Mouse (Mus musculus) hindbrain, postnatal 0 days (tissue): ENCODE measurements at regions not wholly inside any gene's neighbourhood (a gene's known extent, or its start where the extent isn't known, plus 50 kb on each side); places are given as distances from the start of the nearest gene placed in this dataset.

Experiments
- ATAC-seq: fragments of 200-750 bp; cut with Nextera tagmentation; 2 replicates; pipeline ENCODE4 v1.8.0; 2017; ENCODE audit warnings: mild to moderate bottlenecking, moderate TSS enrichment, moderate library complexity
- DNase-seq: peaks from one replicate; pipeline ENCODE4 v3.0.0-alpha.2; 2015; ENCODE audit warnings: low spot score
- H3K27ac ChIP-seq: fragments of 300-500 bp; sonication (generic); 2 replicates; pipeline ENCODE4 v1.5.1; 2014; ENCODE audit warnings: mild to moderate bottlenecking
- H3K27me3 ChIP-seq: fragments of 300-500 bp; sonication (generic); 2 replicates; pipeline ENCODE4 v1.6.1; 2014; ENCODE audit warnings: low read length, mixed read lengths; ENCODE audit not compliant: insufficient read depth
- H3K36me3 ChIP-seq: fragments of 300-500 bp; sonication (generic); 2 replicates; pipeline ENCODE4 v1.6.1; 2014; ENCODE audit warnings: low read length, mixed read lengths; ENCODE audit not compliant: insufficient read depth
- H3K4me1 ChIP-seq: fragments of 300-500 bp; sonication (generic); 2 replicates; pipeline ENCODE4 v1.6.1; 2014; ENCODE audit warnings: antibody characterized with exemption, low read length, mixed read lengths; ENCODE audit not compliant: insufficient read depth
- H3K4me2 ChIP-seq: fragments of 300-500 bp; sonication (generic); 2 replicates; pipeline ENCODE4 v1.6.1; 2014; ENCODE audit warnings: low read depth, mild to moderate bottlenecking, low read length, moderate library complexity, mixed read lengths
- H3K4me3 ChIP-seq: fragments of 300-500 bp; sonication (generic); 2 replicates; pipeline ENCODE4 v1.5.1; 2014; ENCODE audit warnings: low read length
- H3K9ac ChIP-seq: fragments of 300-500 bp; sonication (generic); replicated peaks from 2 replicates; pipeline ENCODE4 v1.6.1; 2014; ENCODE audit warnings: mild to moderate bottlenecking, low read length, moderate library complexity, mixed read lengths
- H3K9me3 ChIP-seq: fragments of 300-500 bp; sonication (generic); 2 replicates; pipeline ENCODE4 v1.6.1; 2016; ENCODE audit warnings: low read length, mixed read lengths
- CTCF ChIP-seq: IDR thresholded peaks from 2 replicates; pipeline ENCODE4 v1.5.1; 2016; ENCODE audit warnings: antibody characterized with exemption, control low read depth, low read depth
- WGBS: fragments of 180-500 bp; shearing (Covaris S2); extraction: QIAGEN DNeasy Blood & Tissue Kit; methylation state at CpG from one replicate; pipeline ENCODE4 v1.1.7; 2014; 5-methylcytosine and 5-hydroxymethylcytosine counted together

DNA sequence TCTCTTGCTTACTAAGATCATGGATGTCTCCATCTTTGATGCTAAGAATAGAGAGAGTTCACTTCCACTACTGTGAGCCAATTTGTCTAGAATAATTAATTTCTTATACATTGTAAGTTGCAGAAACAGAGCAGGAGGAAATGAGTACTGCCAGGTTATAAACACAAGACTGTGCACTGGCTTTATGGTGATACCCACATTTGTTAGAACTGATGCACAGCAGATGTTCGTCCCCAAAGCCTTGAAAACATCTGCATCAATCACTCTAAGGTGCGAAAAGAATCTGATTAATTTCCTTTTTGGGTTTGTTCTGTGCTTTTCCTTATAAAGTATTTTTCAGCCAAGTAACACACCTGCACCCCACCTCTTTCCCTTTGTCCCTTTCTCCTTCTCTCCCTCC is 347.3 kb upstream of the Rgmb start:
- TF ChIP-seq CTCF: no peak
- Histone ChIP-seq H3K4me3 (no peak overlapping the region), H3K36me3 (no peaks in the 10 kb centered on the region), H3K27ac (no peak overlapping the region), H3K9me3 (no peaks in the 10 kb centered on the region), H3K4me2 (no peak overlapping the region), H3K27me3 (no peaks in the 10 kb centered on the region), H3K4me1 (no peaks in the 10 kb centered on the region), H3K9ac (no peak overlapping the region)
- ATAC-seq: no peak
- DNase-seq: no peak
- WGBS: 74% methylated on average over 2 of the region's 2 CpGs

DNA sequence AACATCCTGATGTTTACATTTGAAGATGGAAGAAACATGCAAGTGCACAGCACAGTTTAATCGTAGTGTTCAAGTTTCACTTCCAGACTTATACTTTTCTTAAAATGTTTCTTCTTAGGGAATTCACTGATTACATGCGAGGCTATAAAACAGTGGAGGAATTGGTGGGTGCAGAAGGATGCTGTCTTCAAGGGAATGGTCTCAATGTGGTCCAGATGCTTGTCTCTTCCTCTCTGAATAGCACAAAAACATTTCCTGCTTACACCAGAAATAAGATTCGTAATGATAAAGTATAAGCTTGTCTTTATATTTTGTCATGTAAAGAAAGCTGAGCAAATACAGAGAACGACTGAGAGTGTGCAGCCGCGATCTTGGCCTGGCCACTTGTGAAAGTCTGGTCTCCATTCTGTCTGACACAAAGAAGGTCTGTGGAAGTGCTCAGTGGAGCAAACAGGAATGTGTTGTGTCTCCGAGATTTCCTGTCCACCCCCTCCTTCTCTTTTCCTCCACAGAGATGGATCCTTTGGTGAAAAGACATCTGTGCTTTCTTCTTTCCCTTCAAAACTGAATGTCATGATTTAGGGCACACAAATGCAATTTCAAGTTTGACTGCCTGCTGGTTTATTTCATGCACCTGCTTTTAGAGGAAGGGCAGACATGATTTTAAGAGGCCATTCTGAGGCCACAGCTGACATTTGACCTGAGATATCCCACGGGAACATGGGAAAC is 346.1 kb upstream of the Rgmb start:
- Histone ChIP-seq H3K4me3 (no peak overlapping the region), H3K4me1 (no peaks in the 10 kb centered on the region), H3K4me2 (no peak overlapping the region), H3K9ac (no peak overlapping the region), H3K27ac (no peak overlapping the region), H3K9me3 (no peaks in the 10 kb centered on the region), H3K36me3 (no peaks in the 10 kb centered on the region), H3K27me3 (no peaks in the 10 kb centered on the region)
- no peak for ATAC-seq
- DNase-seq: peak; percentile 21
- no peak for TF ChIP-seq CTCF
- 45% methylated on average over 8 of the region's 8 CpGs for WGBS

DNA sequence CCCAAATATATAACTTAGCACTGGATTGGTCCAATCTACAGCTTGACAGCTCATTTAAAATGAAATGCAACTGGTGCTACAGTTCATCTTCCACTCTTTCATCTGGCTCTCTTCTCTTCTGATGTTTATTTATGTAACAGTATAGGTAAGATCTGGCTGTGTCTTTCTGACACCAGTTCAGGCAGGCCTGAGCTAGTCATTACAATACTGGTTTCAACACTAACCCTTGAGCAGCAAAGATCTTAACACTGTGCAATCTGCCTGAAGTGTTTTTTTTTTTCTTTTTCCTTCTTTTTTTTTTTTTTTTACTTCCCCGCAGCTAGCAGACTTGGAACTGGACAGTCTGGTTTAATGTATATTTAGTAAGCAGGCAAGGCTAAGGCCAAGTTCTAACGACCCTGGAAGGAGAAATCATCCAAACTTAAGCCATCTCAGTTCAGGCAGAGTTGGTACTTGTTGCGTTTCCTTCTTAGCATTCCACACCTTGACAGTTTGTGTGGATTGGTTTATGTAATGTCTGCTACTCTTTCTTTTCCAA is 342.8 kb upstream of the Rgmb start:
- no peaks in the 10 kb centered on the region for H3K27me3 ChIP-seq
- H3K4me3 ChIP-seq: no peak overlapping the region
- no peaks in the 10 kb centered on the region for H3K36me3 ChIP-seq
- no peak overlapping the region for H3K27ac ChIP-seq
- H3K4me2 ChIP-seq: no peak overlapping the region
- DNase-seq (no peak), ATAC-seq (no peak)
- H3K4me1 ChIP-seq: no peaks in the 10 kb centered on the region
- no peak overlapping the region for H3K9ac ChIP-seq
- TF ChIP-seq CTCF: no peak
- WGBS: 84% methylated on average over 3 of the region's 3 CpGs
- H3K9me3 ChIP-seq: no peaks in the 10 kb centered on the region

DNA sequence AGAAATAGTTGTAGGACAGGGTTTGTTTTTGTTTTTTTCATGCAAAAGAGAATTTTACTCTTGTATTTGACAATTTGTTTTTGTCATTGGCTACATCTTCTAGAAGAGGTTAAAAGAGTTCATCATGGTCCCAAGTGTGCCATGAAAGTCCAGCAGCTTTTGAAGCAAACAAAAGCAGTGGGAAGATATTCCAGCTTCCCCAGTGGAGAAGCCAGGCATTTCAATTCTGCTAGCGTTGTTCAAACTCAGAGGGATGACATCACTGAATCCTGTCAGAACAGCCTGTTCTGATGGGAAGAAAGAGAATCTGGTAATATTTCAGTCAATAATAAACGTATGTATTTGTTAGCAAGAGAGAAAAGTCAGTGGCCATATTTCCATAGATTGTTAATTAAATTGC is 335.9 kb upstream of the Rgmb start:
- H3K36me3 ChIP-seq: no peaks in the 10 kb centered on the region
- no peaks in the 10 kb centered on the region for H3K9me3 ChIP-seq
- H3K4me3 ChIP-seq: no peak overlapping the region
- H3K4me1 ChIP-seq: no peaks in the 10 kb centered on the region
- no peaks in the 10 kb centered on the region for H3K27me3 ChIP-seq
- TF ChIP-seq CTCF: no peak
- no peak overlapping the region for H3K4me2 ChIP-seq
- no peak for DNase-seq
- H3K27ac ChIP-seq: no peak overlapping the region
- WGBS: 58% methylated on average over 2 of the region's 2 CpGs
- no peak for ATAC-seq
- no peak overlapping the region for H3K9ac ChIP-seq

DNA sequence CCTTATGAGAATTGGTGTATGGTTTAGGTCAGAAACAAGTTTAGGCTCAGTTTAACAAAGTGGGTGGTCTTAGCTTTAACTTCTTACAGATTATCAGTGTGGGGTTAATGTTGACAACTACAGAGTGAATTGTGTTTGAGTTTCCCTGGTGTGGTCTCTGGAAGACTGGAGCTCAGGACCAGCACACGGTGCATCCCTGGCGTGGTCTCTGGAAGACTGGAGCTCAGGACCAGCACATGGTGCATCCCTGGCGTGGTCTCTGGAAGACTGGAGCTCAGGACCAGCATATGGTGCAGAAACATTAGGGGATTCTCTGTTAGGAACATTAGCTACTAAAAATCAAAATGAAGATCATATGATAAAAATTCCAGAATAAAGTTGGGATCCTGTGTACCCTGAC is 327.3 kb upstream of the Rgmb start:
- no peak overlapping the region for H3K9ac ChIP-seq
- no peaks in the 10 kb centered on the region for H3K27me3 ChIP-seq
- 40% methylated on average over 3 of the region's 3 CpGs for WGBS
- no peak for TF ChIP-seq CTCF
- DNase-seq (no peak), ATAC-seq (no peak)
- H3K9me3 ChIP-seq: no peaks in the 10 kb centered on the region
- no peak overlapping the region for H3K4me3 ChIP-seq
- H3K36me3 ChIP-seq: no peaks in the 10 kb centered on the region
- H3K4me1 ChIP-seq: no peaks in the 10 kb centered on the region
- no peak overlapping the region for H3K27ac ChIP-seq
- H3K4me2 ChIP-seq: no peak overlapping the region

DNA sequence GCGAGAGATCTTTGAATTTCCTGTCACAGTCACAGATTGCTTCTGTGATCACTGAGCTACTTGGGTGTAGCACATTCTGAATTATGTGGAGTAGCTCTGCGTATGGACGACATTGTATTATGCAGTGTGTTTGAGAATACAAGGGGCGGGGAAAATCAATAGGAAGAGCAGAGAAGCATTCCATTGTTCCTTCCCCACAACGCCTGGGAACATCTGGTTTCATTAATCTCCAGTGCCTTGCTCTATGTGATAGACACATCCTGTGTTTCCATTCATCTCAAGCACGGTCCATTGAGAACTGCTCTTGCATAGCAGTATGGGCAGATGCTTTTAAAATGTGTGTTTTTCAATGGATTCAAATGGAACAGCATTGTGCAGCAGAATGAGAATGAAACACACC is 326.9 kb upstream of the Rgmb start:
- Histone ChIP-seq H3K27me3 (no peaks in the 10 kb centered on the region), H3K4me1 (no peaks in the 10 kb centered on the region), H3K27ac (no peak overlapping the region), H3K36me3 (no peaks in the 10 kb centered on the region), H3K4me3 (no peak overlapping the region), H3K9ac (no peak overlapping the region), H3K9me3 (no peaks in the 10 kb centered on the region), H3K4me2 (no peak overlapping the region)
- ATAC-seq: no peak
- no peak for TF ChIP-seq CTCF
- whole genome bisulfite sequencing: 18% methylated on average over 6 of the region's 6 CpGs
- peak; percentile 3 for DNase-seq

DNA sequence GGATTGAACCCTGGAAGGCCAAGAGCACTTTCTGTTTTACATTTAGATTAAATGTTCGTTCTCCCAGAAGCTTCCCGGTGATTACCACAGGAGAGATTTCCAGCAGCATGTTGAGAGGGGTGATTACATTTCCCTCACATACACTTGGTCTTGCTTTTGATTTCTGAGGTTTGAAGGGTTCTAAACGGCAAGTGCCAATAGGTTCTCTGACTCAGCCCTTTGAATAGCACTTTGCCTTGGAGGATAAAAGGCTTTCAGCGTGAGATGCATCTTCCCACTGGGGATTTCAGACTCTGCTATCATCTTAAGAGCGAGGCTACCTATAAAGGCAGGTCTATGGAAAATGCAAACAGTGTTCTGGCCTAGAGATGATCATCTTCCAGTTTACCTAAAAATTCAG is 326.3 kb upstream of the Rgmb start:
- Histone ChIP-seq H3K4me1 (no peaks in the 10 kb centered on the region), H3K9me3 (no peaks in the 10 kb centered on the region), H3K27me3 (no peaks in the 10 kb centered on the region), H3K4me2 (no peak overlapping the region), H3K27ac (no peak overlapping the region), H3K36me3 (no peaks in the 10 kb centered on the region), H3K4me3 (no peak overlapping the region), H3K9ac (no peak overlapping the region)
- DNase-seq: peak; percentile 6
- WGBS: 40% methylated on average over 5 of the region's 5 CpGs
- TF ChIP-seq CTCF: no peak
- ATAC-seq: no peak
